Mouse (Mus musculus): ENCODE data around the gene Spice1. TPM values are rescaled to one million over a fixed set of nuclear protein-coding genes. Genes with fewer than 3 reads are reported as not detected.

Gene Spice1
- polyA plus RNA-seq (2016; fragmentation: Nextera tagmentation; extraction: Ambion mirVana), result 25.5 and 27.0 TPM in 2 replicates

DNA sequence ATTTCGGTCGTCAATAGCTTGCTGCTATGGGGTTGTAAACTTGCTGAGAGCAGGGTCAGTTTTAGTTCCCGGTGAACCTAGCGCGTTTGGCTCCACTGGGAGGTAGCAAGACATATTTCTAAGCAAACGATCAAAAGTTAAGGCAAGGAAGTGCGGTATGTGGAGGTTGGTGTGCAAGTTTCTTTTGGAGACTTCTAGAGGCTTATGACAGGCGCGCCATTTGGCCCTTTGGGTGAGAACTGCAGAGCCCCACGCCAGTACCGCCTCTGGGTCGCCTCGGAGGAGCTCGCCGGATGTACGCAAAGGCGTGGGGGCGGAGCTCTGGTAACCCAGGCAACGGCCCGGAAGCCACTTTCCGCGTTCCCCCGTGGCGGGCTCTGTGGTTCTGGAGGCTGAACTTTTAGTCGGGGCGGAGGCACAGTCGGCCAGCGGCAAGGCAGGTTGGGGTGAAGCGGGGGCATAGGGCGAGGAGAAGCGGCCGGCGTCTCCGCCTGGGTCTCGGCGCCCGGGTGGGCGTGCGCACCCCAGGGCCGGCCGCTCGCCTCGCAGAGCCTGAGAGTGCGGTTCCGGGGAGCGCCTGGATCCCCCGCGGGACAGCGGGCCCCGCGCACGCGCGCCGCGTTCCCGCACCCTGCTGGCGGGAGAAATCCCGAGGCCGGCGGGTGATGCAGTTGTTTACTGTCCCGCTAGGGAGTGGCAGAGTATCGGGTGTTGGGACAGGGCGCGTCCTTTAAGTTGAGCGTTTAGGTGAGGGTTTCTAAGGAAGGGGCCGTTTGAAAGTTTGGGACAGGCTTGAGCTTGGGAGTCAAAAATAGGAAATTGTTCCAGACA, at the start of gene Spice1:
Gene Spice1 (plus strand): TSS at position 51 of the 831 bp plus-strand sequence.
- H3K4me1 ChIP-seq, result peaks cover 8% of the 10 kb centered on the region
- peak within 1 kb of the TSS; percentile 73 for H3K4me2 ChIP-seq (replicated peaks)
- no peaks in the 10 kb centered on the region for H3K36me3 ChIP-seq
- H3K4me3 ChIP-seq, result peak within 1 kb of the TSS; percentile 87
- H3K9me3 ChIP-seq (replicated peaks), result no peaks in the 10 kb centered on the region
- WGBS, result under 1% methylated on average over 63 of the region's 67 CpGs
- no peaks in the 10 kb centered on the region for H3K27me3 ChIP-seq
- peak within 1 kb of the TSS; percentile 78 for H3K9ac ChIP-seq
- H3K27ac ChIP-seq, result peak within 1 kb of the TSS; percentile 87
- peak; percentile 100 for ATAC-seq (ENCODE audit: low FRiP score)

DNA sequence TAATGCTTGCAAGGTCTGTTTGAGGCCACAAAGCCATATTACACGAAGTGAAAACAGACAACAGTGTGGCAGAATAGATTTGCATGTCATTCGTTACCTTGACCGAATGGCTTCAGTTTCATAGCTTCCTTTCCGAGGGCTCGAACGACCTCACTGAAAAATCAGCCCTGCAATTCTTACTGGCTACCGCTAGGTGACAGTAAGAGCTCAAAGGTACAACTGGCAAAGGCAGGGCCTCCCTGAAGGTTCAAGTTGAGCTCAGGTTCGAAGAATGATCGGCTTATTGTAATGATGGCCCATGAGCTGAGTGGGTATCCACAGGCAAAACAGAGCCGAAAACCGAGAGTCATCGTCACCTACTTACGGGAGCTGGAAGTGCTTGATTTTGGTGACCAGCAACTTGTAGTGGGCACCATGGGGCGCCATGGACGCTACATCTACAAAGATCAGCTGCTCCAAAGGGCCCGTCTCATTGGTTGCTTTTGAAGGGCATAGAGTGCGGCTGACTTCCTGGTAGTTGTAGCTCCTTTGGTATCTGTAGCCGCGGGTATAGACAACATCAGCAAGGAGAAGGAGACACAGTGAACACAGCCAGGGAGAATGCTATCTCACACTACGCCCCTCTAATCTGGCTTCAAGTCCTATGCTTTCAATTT, 47.4 kb upstream of the Spice1 start:
- ATAC-seq (ENCODE audit: low FRiP score), result no peak
- Histone ChIP-seq H3K27ac (no peak overlapping the region), H3K4me3 (no peak overlapping the region), H3K9ac (no peak overlapping the region), H3K9me3 (replicated peaks) (no peaks in the 10 kb centered on the region), H3K4me2 (replicated peaks) (no peak overlapping the region), H3K36me3 (no peaks in the 10 kb centered on the region), H3K27me3 (no peaks in the 10 kb centered on the region), H3K4me1 (no peaks in the 10 kb centered on the region)
- WGBS, result 82% methylated on average over 20 of the region's 20 CpGs

DNA sequence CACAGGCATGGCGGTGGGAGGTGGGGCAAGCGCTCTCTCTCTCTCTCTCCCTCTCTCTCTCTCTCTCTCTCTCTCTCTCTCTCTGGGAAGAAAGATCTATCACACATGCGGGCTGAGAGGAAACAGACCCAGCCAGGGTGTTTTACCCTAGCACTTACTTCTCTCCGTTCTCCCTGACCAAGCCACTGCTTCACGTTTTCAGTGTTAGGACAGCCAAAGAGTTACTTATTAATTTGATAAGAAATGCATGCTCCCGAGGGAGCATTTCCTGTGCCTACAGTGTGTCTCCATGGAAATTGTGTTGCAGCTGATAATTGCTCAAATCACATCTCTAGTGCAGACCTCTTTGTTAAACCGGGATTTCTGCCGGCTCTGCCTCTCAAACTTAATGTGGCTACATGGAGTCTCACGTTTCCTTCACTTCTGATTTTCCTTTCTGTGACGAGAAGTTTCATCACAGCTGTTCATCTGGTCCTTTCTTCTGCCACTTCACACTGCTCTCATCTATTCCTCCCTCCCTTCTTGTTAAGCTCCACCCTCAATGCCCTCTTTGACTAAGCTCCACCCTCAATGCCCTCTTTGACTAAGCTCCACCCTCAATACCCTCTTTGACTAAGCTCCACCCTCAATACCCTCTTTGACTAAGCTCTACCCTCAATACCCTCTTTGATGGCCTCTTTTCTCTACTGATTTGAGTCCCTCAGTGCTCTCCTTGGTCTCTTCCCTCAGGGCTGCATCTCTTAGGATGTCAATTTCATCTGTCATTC, 44.6 kb upstream of the Spice1 start:
- Histone ChIP-seq H3K4me1 (no peaks in the 10 kb centered on the region), H3K4me2 (replicated peaks) (no peak overlapping the region), H3K27ac (no peak overlapping the region), H3K9me3 (replicated peaks) (no peaks in the 10 kb centered on the region), H3K27me3 (no peaks in the 10 kb centered on the region), H3K36me3 (no peaks in the 10 kb centered on the region), H3K4me3 (no peak overlapping the region), H3K9ac (no peak overlapping the region)
- WGBS, result 63% methylated on average over 10 of the region's 10 CpGs
- no peak for ATAC-seq (ENCODE audit: low FRiP score)

DNA sequence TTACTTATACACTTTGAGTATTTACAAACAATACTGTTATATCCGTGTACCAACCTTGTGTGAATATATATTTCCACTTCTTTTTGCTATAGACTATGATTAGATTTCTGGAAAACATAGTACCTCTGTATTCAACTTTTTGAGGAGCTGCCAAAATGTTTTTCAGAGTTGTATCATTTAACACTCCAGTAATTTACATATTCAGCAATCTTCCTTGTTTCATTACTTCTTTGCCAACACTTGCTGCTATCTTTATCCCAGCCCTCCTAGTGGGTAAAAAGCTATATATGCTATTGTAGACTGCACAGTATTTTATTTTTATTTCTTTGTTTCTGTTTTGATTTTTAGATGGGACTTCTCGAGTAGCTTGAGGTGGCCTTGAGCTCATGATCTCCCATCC, 43.1 kb upstream of the Spice1 start:
- ATAC-seq (ENCODE audit: low FRiP score), result no peak
- no peaks in the 10 kb centered on the region for H3K36me3 ChIP-seq

DNA sequence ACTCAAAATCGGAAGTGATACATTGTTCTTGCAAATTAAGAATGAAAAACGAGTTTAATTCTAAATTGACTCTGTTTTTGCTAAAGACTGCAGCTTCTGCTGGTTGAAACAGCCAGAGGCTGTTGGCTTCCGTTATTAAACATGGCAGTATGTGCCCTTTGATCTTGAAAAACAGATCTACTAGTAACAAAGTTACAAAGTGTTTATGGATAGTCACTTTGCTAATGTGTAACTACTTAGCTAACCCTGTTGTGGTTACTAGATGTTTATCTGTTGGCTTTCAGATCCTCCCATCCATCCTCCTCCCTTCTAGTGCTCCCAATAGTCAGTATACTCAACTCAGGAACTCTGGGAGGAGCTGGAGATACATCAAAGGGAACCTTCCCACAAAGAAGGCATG, 41.3 kb upstream of the Spice1 start:
- no peaks in the 10 kb centered on the region for H3K9me3 ChIP-seq (replicated peaks)
- 74% methylated on average over 3 of the region's 3 CpGs for WGBS
- H3K4me1 ChIP-seq, result no peaks in the 10 kb centered on the region
- no peaks in the 10 kb centered on the region for H3K27me3 ChIP-seq
- no peak overlapping the region for H3K4me3 ChIP-seq
- no peaks in the 10 kb centered on the region for H3K36me3 ChIP-seq
- no peak overlapping the region for H3K4me2 ChIP-seq (replicated peaks)
- ATAC-seq (ENCODE audit: low FRiP score), result no peak
- H3K27ac ChIP-seq, result no peak overlapping the region
- H3K9ac ChIP-seq, result no peak overlapping the region

More for the DNA sequence above, 43.1 kb upstream of the Spice1 start:
- H3K4me3 ChIP-seq, result no peak overlapping the region
- H3K9ac ChIP-seq, result no peak overlapping the region
- H3K4me1 ChIP-seq, result no peaks in the 10 kb centered on the region
- H3K4me2 ChIP-seq (replicated peaks), result no peak overlapping the region
- 72% methylated on average over 2 of the region's 2 CpGs for WGBS
- H3K27ac ChIP-seq, result no peak overlapping the region
- no peaks in the 10 kb centered on the region for H3K9me3 ChIP-seq (replicated peaks)
- H3K27me3 ChIP-seq, result no peaks in the 10 kb centered on the region

DNA sequence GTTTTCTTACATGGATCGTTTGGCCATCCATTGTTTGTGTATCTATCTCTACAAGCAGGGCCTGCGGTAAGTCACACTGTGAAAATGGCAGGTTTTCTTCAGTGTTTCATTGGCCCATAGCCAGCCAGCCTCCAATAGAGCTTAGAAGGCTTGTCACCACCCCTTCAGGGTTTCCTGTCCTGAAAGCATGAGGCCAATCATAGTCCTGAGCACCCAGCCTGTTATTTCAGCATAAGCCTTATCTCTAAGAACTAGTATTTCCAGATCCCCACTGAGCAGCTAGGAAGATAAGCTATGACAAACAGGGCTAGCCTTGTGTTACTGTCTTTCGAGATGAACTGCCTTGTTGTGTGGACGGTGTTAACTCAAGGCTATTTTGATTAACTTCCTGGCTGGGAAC, 33.5 kb upstream of the Spice1 start:
- no peak overlapping the region for H3K27ac ChIP-seq
- H3K4me2 ChIP-seq (replicated peaks), result no peak overlapping the region
- H3K9ac ChIP-seq, result no peak overlapping the region
- H3K4me1 ChIP-seq, result no peaks in the 10 kb centered on the region
- WGBS, result 83% methylated on average over 4 of the region's 4 CpGs
- H3K36me3 ChIP-seq, result no peaks in the 10 kb centered on the region
- H3K27me3 ChIP-seq, result no peaks in the 10 kb centered on the region
- ATAC-seq (ENCODE audit: low FRiP score), result no peak
- no peak overlapping the region for H3K4me3 ChIP-seq
- no peaks in the 10 kb centered on the region for H3K9me3 ChIP-seq (replicated peaks)

DNA sequence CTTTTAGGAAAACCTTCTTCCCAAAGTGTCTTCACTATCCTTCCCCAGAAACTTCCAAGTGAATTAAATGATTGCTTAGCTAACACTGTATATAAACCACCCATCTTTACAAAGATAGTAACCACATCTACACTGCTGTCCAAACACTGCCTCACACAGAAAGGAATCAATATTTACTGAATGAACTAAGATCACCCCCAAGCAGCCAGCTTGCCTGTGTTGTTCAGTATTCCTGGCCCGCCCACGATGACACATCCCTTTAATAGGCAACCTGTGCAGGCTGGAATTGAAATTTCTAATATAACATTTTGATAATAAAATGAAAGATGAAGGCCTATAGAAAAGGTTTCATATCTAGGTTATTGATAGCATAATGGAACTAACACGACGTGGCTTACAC, 30.6 kb upstream of the Spice1 start:
- Histone ChIP-seq H3K27me3 (no peaks in the 10 kb centered on the region), H3K27ac (no peak overlapping the region), H3K9me3 (replicated peaks) (no peaks in the 10 kb centered on the region), H3K9ac (no peak overlapping the region), H3K36me3 (no peaks in the 10 kb centered on the region), H3K4me3 (no peak overlapping the region), H3K4me2 (replicated peaks) (no peak overlapping the region), H3K4me1 (peaks cover 3% of the 10 kb centered on the region; the same call in 1 of the 2 replicates)
- 79% methylated on average over 4 of the region's 4 CpGs for WGBS
- no peak for ATAC-seq (ENCODE audit: low FRiP score)

DNA sequence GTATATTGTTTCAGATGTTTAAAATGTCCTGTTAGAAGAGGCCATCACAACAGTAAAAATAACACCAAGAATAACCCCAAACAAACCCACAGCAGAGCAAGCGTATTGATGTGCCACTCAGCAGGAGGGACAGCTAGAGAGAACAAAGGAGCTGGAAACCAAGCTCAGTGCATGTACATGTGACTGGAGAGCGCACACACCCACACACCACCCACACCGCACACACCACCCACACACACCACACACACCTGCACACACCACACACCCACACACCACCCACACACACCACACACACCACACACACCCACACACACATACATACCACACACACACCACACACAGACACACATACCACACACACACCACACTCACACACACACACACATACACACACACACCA, 26.7 kb upstream of the Spice1 start:
- no peak overlapping the region for H3K4me2 ChIP-seq (replicated peaks)
- H3K4me1 ChIP-seq, result peaks cover 3% of the 10 kb centered on the region; the same call in 1 of the 2 replicates
- no peaks in the 10 kb centered on the region for H3K27me3 ChIP-seq
- WGBS, result 73% methylated on average over 2 of the region's 3 CpGs
- no peak for ATAC-seq (ENCODE audit: low FRiP score)
- no peaks in the 10 kb centered on the region for H3K36me3 ChIP-seq
- no peak overlapping the region for H3K9ac ChIP-seq
- no peaks in the 10 kb centered on the region for H3K9me3 ChIP-seq (replicated peaks)
- no peak overlapping the region for H3K27ac ChIP-seq
- H3K4me3 ChIP-seq, result no peak overlapping the region

DNA sequence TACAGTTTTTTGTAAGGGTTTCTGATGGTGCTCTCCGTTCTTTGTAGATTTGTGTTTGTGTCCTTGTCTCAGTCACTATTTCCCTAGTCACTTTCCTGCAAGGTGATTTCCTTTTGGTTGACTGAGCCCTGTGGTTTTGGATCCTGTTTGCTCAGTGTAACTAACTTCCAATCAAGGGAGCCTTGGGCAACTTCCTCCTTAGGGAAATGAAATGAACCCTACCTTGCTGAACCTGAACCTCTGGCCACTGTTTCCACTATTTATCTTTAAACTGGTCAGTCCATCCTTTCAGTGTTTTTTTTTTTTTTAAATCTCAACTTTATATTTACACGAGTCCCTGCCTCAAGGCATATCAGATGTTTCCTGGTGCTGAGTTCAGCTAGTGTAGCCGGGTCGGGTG, 18.3 kb upstream of the Spice1 start:
- H3K27me3 ChIP-seq, result peaks cover 31% of the 10 kb centered on the region
- peaks cover 11% of the 10 kb centered on the region; the same call in 1 of the 2 replicates for H3K4me1 ChIP-seq
- no peak overlapping the region for H3K27ac ChIP-seq
- H3K4me2 ChIP-seq (replicated peaks), result no peak overlapping the region
- WGBS, result 75% methylated on average over 4 of the region's 4 CpGs
- H3K4me3 ChIP-seq, result no peak overlapping the region
- ATAC-seq (ENCODE audit: low FRiP score), result no peak
- no peak overlapping the region for H3K9ac ChIP-seq
- no peaks in the 10 kb centered on the region for H3K36me3 ChIP-seq
- no peaks in the 10 kb centered on the region for H3K9me3 ChIP-seq (replicated peaks)

DNA sequence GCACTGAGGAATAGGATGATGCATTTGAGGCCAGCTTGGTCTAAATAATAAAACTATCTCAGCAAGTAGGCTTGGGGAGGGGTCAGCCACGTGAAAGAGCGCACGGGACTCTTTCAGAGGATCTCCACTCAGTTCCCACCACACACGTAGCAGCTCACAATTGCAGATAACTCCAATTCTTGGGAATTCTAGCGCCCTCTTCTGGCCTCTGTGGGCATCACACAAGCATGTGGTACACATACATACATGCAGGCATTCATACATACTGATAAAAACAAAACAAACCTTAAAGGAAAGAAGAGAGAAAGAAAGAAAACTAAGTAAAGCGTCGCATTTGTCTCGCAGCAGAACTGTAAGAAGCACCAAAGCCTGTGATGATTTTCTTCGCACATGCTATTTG, 16.3 kb upstream of the Spice1 start:
- no peaks in the 10 kb centered on the region for H3K36me3 ChIP-seq
- peaks cover 11% of the 10 kb centered on the region; the same call in 1 of the 2 replicates for H3K4me1 ChIP-seq
- peaks cover 35% of the 10 kb centered on the region for H3K27me3 ChIP-seq
- H3K27ac ChIP-seq, result no peak overlapping the region
- no peak for ATAC-seq (ENCODE audit: low FRiP score)
- no peak overlapping the region for H3K4me3 ChIP-seq
- H3K9me3 ChIP-seq (replicated peaks), result no peaks in the 10 kb centered on the region
- WGBS, result 78% methylated on average over 9 of the region's 9 CpGs
- H3K4me2 ChIP-seq (replicated peaks), result no peak overlapping the region
- H3K9ac ChIP-seq, result no peak overlapping the region

DNA sequence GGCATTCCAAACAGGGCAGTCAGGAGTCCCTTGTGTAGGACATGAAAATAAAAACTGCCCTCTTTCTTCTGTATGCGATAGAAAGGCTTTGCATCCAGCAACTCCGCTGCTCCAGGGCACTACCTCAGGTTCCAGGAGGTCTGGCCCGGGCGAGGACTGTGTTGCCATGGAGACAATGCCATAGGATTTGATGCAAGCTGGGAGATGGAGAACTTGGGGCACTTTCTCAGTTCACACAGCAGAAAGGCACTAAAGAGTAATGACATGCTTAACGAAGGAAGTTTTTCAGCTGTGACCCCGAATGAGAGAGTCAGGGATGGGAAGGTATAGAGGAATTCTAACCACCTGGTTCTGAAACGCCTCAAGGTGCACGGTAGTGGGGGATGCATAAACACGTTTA, 15.8 kb upstream of the Spice1 start:
- no peak for ATAC-seq (ENCODE audit: low FRiP score)
- Histone ChIP-seq H3K36me3 (no peaks in the 10 kb centered on the region), H3K4me3 (no peak overlapping the region), H3K9ac (no peak overlapping the region), H3K9me3 (replicated peaks) (no peaks in the 10 kb centered on the region), H3K4me2 (replicated peaks) (no peak overlapping the region), H3K4me1 (peaks cover 11% of the 10 kb centered on the region; the same call in 1 of the 2 replicates), H3K27me3 (peaks cover 35% of the 10 kb centered on the region), H3K27ac (no peak overlapping the region)
- WGBS, result 16% methylated on average over 9 of the region's 9 CpGs

DNA sequence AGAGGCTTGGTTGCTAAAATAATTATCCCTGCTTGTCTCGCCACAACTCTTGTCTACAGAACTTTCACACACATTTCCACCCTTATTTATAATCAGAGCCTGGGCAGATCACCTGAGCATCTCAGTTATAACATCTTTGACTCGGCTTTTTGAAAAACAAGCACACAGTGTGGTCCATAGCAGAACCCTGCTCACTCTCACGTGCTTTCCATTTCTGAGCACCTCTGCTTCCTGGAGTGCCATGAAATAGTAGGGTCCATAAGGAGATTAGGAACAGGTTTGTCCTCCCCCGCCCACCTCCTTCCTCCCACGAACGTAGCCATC, 15.3 kb upstream of the Spice1 start:
- WGBS, result 13% methylated on average over 6 of the region's 6 CpGs
- H3K27ac ChIP-seq, result no peak overlapping the region
- H3K9me3 ChIP-seq (replicated peaks), result no peaks in the 10 kb centered on the region
- ATAC-seq (ENCODE audit: low FRiP score), result no peak
- no peaks in the 10 kb centered on the region for H3K36me3 ChIP-seq
- peaks cover 35% of the 10 kb centered on the region for H3K27me3 ChIP-seq
- H3K4me3 ChIP-seq, result peak overlapping the region; percentile 51
- H3K4me2 ChIP-seq (replicated peaks), result peak overlapping the region; percentile 83
- H3K9ac ChIP-seq, result peak overlapping the region; percentile 58
- peaks cover 11% of the 10 kb centered on the region; the same call in 1 of the 2 replicates for H3K4me1 ChIP-seq

Measured in hindbrain, embryonic 12.5 days (tissue).